Mouse (Mus musculus) brain, embryonic 14.5 days (tissue): Measurements from ENCODE around the gene Grtp1. TPM values are rescaled to one million over a fixed set of nuclear protein-coding genes. Genes with fewer than 3 reads are reported as not detected.

ENCODE experiments used
- DNase-seq: peaks from one replicate; pipeline ENCODE4 v3.0.0-alpha.2; 2011; ENCODE audit warnings: low read depth
- CTCF ChIP-seq: fragments of 200-500 bp; IDR thresholded peaks from 2 replicates; pipeline ENCODE4 v1.5.1; 2012; ENCODE audit warnings: inconsistent platforms, mild to moderate bottlenecking, moderate library complexity, borderline replicate concordance; ENCODE audit not compliant: insufficient read depth, insufficient read length; ENCODE audit errors: extremely low read depth
- POLR2A ChIP-seq: fragments of 200-500 bp; IDR thresholded peaks from 2 replicates; pipeline ENCODE4 v1.6.1; 2012; ENCODE audit warnings: mild to moderate bottlenecking, inconsistent platforms, borderline replicate concordance; ENCODE audit not compliant: poor library complexity, insufficient read depth, insufficient read length, severe bottlenecking; ENCODE audit errors: extremely low read depth
- polyA plus RNA-seq: library from polyadenylated mRNA; depleted of rRNA; stranded (reverse); fragments of >200 nt; gene quantifications from 2 replicates; pipeline ENCODE4 v1.2.3, GENCODE M21; 2012

Gene Grtp1
- polyA plus RNA-seq, 1 experiment = 14.4 TPM

DNA sequence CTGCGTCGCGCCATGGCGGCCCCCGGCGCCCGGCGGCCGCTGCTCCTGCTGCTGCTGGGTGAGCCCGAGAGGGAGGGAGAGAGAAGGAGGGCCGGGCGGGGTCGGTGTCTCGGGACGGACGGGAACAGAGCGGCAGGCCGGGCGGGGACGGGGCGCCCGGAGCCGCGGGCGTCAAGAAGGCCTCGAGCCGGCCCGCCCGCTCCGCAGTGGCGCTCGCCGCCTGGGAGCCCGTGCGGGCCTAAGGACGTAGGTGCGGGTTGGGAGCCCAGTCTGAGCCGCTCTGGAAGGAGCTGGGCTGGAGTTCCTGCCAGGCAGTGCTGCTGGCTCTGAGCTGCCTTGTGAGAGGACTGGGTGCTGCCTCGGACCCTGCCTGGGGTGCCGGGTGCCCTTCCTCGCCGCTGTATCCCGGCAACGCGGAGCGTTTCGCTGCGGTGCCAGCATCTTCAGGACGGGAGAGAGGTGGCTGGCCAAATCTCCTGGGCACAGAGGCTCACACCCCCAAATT lies 41.0 kb downstream of the Grtp1 start:
- TF ChIP-seq CTCF (no peak), POLR2A (no peak)
- DNase-seq = peak; percentile 9

DNA sequence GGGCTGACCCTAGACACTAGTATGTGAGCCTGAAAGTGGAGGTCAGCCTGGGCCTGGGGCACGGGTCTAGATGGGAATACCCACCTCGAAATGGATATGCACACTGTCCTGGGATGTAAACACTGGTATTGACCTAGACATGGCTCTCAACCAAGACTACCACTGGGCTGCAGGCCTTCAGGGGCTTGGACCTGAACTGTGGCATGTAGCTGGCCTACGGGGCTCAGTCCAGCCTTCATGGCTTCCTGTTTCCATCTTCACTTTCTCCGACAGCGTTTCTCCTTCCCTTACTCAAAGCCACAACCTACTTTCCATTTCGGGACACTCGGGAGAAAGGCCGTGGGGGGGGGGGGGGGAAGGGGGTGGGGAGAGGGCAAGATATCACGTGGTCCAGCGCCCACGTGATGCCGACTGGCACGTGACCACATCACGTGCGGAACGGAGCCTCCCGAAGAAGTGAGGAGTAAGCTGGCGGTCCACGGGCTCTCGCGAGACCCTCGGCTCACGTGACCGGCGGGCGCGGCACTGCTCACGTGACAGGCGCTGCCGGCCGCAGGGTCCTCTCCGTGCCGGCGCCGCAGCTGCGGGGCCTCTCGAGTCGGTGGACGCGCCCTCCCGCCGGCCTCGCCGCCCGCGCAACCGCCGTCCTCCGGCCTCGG lies 41.6 kb downstream of the Grtp1 start, which contains the start of gene Lamp1:
Gene Lamp1 (plus strand): TSS at position 444 of the 659 bp plus-strand sequence.
- peak; percentile 99 for DNase-seq
- TF ChIP-seq CTCF = no peak
- peak; percentile 86 for TF ChIP-seq POLR2A

DNA sequence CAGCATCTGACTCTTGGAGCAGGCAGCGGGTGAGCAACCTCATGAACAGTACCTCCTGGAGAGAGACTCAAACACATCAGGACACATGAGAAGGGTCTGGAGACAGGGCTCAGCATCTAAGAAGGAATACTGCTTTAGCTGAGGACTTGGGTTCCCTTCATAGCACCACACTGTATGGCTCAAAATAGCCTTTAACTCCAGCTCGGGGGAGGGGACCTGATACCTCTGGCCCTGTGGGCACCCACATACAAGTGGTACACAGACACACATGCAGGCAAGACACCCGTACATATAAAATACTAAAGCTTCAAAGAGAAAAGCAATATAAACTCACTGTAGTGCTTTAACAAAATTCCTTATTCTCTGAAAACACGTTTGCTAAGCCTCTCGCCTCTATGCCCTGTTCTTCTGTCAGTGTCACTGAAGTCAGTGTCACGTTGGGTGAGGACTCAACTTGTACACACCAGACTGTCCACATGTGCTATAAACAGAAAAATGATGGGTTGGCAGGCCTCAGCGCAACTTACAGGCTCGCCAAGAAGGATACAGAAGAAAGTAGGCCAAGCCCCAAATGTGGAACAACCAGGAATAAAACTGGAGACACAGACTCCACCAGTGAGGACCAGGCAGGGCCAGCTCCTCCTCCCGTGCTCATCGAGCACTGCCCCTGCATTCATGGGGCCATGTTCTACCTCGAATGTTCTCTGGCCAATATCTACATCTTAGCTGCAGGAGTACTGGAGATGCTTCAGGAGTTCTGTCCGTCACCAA lies 43.9 kb downstream of the Grtp1 start:
- no peak for DNase-seq
- TF ChIP-seq POLR2A (no peak), CTCF (no peak)

DNA sequence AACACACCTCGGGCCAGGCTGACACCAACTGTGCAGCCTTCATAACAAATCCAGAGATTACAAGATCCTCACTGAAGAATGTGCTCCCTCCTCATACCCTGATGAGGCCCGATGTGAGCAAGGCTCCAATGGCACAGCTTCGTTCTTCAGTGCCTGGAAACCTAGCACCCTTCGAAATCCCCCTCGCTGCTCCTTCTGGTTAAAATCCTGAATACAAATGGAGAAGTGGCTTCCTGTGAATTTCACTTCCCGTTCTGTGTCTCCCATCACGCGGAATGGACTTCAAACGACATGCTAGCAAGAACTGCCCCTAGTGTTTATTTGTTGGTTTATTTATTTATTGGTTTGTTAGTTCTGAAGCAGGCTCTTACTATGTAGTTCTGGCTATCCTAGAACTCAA lies 45.1 kb downstream of the Grtp1 start:
- no peak for DNase-seq
- TF ChIP-seq CTCF (no peak), POLR2A (no peak)

DNA sequence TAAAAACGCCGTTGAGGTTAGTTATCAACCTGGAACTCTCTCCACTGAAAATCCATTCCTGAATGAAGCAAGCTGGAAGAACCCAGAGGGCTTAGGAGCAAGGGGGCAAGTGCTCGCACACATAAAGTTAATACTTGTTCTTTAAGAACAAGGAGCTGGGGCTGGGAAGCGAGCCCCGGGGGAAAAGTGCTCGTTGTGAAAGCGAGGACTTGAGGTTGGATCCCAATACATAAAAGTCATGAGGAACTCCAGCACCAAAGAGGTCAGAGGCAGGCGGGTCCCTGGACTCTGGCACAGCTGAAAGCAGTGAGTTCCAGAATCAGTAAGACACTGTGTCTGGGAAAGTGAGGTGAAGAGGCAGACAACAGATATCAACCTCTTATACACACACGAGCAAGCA lies 46.3 kb downstream of the Grtp1 start:
- TF ChIP-seq POLR2A = no peak
- no peak for TF ChIP-seq CTCF

DNA sequence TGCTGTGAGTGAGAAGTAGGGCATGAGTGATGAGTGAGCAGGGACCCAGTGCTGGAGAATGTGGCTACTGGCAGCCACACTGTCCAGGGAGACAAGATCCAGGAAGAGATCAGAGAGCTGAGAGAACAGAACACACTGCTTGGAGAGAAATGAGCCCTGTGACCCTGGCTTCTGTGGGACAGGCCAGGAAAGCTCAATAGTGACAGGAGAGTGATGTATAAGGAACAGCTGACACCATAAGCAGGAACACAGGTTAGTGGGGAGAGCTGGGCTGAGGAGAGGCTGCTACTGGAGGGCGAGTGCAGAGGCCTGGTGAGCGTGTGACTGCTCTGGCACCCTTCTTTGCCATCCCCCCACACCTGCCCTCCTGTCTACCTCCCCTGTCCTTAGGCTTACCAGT lies 49.5 kb downstream of the Grtp1 start:
- DNase-seq = no peak
- TF ChIP-seq POLR2A (no peak), CTCF (no peak)

More for the DNA sequence above, 46.3 kb downstream of the Grtp1 start:
- no peak for DNase-seq

DNA sequence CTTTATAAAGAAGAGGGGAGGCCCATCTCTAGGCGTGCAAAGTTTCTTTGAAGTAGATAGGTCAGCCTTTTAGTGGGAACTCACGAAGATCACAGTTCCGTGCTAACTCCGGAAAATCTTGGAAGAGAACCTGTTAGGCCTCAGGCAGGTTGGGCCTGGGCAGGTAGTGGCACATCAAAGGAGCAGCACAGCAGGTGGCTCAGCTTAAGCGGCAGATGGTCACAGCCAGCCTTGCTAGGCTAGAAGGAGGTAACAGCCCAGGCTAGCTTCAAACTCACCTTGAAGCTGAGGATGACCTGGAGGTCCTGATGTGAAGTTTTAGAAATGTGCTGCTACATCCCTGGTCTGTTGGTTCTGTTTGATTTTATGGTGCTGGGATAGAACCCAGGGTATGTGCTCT lies 50.6 kb downstream of the Grtp1 start:
- TF ChIP-seq CTCF (no peak), POLR2A (no peak)
- no peak for DNase-seq

DNA sequence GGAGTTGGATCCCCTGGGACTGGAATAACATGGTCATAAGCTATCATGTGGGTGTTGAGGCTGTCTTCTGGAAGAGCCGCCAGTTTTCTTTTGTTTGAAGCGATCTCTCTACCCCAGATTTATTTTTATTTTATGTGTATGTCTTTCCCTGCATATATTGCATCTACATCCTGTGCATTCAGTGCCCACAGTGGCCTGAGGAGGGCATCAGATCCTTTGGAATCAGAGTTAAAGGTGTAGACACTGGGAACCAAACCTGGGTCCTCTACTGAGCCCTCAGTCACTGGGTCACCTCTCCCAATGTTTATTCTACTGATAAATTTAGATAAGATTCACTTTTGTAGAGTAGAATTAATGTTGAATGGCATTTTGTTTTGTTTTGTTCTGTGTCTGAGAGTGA lies 51.1 kb downstream of the Grtp1 start:
- no peak for DNase-seq
- TF ChIP-seq CTCF = peak; percentile 4; the same call in 1 of the 2 replicates
- TF ChIP-seq POLR2A = no peak

DNA sequence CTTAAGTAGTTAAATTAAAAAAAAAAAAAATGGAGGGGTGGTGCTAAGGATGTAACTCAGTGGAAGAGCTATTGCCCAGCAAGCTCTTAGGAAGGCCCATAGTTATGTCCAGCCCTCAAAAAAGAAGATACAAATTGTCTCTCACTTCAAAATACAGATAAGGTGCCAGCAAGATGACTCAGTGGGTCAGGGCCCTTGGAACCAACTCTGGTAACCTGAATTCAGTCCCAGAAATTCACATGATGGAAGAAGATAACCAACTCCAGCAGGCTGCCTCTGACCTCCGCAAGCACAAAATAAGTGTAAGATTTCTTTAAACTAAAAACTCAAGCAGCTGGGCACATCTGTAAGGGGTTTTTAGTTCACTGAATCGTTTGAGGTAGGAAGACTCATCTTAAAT lies 51.9 kb downstream of the Grtp1 start:
- TF ChIP-seq CTCF (no peak), POLR2A (no peak)
- DNase-seq = no peak

DNA sequence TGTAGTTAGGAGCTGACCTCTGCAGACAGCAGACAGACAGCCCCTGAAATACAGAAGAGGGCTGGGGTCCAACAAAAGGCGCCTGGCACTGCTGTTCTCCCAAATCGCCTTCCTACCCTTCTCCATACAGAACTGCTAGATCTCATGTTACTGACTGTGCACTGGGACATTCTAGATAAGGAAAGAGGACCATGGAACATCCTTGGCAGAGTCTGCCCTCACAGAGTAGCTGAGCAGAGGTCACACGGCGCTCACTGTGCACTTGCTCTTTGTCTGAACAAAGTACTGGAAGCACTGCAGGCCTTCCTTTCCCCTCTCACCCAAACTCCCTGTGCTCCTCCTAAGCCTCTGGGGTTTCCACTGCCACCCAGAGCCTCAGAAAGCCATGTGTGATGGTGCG lies 58.7 kb downstream of the Grtp1 start:
- TF ChIP-seq CTCF (no peak), POLR2A (no peak)
- DNase-seq = no peak

DNA sequence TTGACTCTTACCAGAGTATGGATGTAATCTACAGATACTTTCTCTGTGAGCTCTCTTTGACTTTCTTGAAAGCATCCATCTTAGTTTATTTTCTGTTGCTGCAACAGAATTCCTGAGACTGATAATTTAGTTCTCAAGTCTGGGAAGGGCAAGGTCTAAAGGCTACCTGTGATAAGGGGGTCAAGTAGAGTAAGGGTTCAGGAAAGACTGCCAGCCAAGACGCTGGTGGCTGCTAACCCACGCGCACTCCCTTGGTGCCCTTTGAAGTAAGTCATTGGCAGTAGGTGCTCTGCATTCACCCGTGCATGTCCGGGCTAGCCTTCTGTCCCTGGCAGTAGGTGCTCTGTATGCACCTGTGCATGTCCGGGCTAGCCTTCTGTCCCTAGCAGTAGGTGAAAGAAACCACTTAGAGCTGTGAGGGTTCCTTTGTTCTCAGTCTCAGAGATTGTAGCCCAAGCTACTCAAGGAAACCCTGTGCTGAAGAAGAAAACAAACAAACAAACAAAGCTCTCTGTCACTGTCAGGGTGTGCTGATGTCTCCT lies 60.7 kb downstream of the Grtp1 start:
- TF ChIP-seq POLR2A = no peak
- no peak for TF ChIP-seq CTCF
- DNase-seq = no peak
